Mouse (Mus musculus): ENCODE measurements around the gene Tmtc3.
A peak's percentile ranks its signal among the peaks of the same experiment; 100 is the strongest.
"Not testable (repeated sequence)": the region's sequence is repeated elsewhere in the genome, so short reads cannot be mapped to it uniquely, and the experiment has no call there.

Gene Tmtc3

DNA sequence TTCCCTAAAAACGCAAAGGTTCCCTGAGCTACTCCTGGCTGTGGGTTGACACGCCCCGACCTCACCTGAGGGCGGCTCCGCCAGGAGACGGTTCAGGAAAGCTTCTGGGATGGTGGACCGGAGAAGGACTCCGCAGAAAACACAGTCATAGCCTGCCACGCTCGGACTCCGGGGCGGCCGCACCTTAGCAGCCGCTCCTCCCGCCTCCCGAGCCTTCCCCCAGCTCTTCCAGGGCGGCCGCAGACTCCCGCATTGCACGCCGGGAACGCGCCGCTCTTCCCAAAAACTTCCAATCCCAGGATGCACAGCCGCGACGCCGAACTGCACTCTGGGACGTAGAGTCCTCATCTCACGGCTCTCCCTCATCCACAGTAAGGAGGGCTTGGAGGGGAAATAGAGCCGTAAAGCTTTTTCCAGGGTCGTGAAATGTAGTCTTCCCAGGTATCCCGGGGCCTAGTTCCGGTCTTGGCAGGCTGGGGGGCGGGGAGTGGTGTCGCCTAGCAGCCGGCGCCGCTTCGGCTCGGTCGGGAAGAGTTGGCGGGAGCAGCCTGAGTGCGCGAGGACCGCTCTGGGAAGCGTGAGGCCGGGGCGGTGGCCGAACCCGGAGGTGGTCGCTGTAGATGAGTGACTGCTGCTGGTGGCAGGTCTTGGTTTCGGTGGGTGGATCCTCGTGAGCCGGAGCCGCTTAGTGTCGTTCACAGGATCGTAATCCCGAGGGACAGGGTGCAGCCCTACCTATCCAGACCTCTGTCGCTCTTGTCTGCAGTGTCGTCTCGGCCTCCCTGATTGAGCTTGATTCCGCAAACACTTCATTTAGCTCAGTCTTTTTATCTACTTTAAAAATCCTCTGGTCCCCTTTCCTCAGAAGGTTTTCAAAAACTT is at the start of gene Tmtc3, which contains the start of gene Cep290:
Gene Tmtc3 (minus strand): TSS at position 254 of the 882 bp plus-strand sequence.
Gene Cep290 (plus strand): TSS at position 462 of the 882 bp plus-strand sequence.
- peak; percentile 95 to 97 for DNase-seq

DNA sequence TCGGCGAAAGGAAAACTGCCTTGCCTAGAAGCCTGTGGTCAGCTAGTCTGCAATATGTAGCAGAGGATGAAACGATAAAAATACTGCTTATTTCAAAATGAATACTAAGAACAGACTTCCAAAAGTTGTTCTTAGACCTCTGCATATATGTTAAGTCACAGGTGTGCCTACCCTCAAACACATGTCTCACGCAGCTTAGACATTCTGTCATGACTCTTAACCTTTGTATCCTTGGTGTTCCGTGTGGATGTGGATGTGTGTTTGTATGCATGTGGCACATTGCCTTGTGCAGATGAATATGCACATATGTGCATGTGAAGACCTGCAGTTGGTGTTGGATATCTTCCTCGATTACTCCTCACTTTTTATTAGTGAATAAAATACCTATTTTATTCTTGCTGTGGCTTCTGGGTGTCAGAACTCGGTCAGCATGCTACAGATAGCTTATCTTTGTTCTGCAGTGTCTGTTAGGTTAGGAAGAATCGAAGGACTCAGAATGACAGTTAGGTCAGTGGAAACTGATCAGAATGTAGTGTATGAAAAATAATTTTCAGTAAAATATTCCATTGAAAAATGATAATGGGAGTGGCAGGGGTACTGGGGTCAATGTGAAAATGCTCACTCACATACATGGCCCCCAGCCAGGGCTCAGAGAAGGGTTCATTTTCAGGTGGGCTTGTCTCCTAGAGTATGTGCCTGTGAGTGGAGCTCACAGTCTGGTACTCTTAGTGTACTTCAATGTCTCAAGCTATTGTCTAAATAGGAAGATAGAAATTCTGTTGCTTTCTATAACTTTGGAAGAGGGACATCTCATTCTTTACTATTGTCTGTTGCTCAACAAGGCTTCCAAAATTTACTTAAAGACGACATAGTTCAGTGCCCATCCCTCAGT is 37.6 kb upstream of the Tmtc3 start:
- DNase-seq, result no peak

DNA sequence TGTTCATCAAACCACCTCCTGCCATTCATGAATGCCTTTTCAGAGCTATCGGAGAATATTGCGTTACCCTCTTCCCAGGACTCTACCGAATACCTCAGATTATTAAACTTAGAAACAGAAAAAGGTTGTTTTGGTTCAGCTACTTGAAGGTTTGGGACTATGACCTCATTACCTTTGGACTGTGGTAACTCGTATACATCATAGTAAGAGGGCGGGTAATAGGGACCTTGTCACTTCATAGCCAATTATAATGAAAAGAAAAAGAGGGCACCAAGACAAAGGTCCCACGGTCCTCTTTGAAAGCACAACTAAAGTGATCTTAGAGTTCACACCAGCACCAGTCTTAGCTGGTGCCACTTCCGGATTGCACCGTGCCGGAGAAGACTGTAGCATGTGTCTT is 35.2 kb upstream of the Tmtc3 start:
- no peak for DNase-seq

DNA sequence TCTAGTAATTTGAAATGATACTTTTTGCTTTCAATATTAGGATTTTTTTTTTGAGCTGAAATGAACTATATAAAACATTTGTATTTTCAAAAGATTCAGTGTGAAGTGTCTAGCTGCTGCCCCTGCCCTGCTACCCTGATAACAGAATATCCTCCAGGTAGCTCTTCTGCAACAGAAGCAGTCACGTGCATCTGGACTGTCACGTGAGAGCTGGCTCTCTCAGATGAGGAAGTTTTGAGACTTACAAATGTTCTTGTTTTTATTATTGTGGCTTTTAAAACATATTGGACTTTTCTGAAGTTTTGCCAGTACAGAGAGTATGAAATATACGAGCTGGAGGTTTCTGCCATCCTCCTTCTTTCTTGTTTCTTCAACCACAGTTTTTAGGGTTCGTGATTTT is 34.5 kb upstream of the Tmtc3 start:
- DNase-seq, result no peak

- DNase-seq, result no peak
These were observed 21.0 kb upstream of the Tmtc3 start for GRCm38 (mm10) chr10:100508170-100508569.

DNA sequence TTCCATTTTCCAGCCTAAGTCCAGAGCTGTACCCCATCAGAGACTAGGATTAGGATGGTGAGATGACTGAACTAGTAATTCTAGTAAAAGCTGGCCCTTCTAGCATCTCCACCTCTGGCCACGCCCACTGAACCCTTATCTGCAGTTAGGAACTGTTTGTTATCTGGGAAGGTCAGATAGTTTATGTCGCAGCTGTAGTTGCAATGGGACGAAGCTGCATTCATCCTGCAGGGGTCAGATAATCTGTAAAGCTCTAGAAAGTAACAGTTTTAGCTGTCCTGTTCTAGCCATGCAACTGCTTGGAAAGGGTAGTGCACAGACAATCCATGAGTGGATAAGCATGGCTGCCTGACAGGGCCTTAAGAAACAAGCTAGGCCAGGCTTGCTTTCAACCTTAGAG is 11.2 kb upstream of the Tmtc3 start:
- no peak for DNase-seq

DNA sequence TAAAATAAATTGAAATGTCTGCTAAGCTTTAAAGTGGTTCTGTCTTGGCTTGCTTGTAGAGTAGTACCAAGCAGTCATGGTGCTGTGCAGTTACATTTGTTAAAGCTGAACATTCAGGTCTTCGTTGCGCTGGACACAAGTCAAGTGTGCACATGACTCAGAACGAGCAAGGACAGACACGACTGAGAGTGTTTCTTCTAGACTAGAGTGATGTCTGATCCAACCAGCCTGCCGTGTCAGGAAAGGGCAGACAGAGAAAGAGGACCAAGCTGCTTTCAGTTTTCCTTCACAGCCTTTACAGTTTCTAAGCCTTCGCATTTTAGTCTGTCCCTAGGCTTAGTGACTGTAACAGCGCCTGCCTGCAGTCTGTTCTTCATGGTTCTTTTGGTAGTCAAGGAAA is 4.8 kb upstream of the Tmtc3 start:
- DNase-seq, result peak; percentile 5 to 36

GRCm38 (mm10) chr10:100486701-100487096 is 451 bp downstream of the Tmtc3 start:
- no peak for DNase-seq

DNA sequence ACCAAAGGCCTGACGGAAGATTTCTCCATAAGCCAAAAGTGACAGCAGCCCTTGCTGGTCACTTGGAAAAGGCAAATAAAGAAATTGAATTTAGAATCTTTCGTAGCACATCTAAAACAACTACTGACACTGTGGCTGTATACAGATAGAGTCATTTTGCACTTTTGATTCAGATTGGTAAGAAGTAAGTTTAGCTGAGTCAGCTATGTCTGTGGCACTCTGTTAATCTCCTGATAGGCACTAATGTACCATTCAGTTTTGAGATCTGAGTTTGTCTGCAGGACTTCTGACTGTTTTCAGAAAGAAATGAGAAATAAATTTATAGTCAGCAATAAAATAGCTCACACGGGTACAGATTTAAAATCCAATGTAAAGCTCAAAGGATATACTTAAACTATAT is 7.6 kb downstream of the Tmtc3 start:
- no peak for DNase-seq

- no peak for DNase-seq
These were observed 12.1 kb downstream of the Tmtc3 start for GRCm38 (mm10) chr10:100475040-100475439.

DNA sequence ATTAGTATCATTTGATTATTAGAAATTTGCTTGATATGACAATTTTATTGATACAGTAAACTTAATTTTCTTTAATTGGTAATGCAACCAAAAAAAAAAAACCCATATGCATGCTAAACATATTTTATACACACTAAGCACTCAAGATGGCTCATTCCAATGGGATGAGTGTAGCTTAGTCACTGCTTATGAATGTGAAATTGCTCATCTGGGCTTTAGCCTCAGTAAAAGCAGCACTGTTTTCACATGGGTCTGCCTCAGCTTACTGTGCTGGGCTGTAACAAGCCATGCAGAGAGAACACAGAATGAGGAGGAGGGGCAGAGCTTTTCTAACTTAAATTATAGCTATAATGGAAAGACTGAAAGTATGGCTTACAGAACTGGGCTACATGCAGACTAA is 26.6 kb downstream of the Tmtc3 start:
- no peak for DNase-seq

- no peak for DNase-seq
These were observed 37.8 kb downstream of the Tmtc3 start for GRCm38 (mm10) chr10:100449394-100449793.

DNA sequence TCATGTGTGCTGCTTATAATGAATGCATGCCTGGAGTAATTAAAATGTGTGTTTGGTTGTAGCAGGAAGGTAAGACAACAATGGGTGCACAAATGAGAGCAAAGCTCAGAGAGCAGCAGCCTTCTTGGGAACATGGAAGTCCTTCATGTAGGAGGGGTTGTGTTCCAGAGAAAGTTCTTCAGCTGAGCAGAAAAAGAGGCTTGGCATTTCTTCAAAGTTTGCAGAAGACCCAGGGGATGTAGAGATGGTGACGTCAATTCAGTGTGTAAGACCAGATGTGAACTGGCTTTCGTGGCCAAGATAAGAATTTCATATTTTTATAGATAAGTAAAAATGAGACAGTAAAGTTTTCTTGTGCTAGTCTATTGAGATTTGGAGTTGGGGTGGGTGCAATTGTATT is 59.6 kb downstream of the Tmtc3 start:
- DNase-seq, result no peak

DNA sequence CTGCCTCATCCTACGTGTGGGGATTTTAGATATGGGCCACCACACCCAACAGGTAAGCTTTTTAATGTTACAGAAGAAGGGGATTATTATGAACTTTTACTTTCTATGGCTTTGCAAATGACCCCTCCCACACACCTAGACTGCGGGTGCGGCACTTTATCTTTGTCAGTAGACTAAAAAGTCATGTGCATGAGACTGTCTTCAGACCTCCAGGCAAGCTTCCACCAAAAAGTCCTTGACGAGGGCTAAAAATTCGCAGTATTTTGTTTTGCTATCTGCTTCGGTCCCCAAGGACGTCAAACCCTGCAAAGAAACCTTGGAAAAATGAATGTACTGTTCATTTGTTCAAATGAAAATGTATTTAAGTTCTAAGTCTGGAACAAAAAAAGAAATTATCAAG is 71.6 kb downstream of the Tmtc3 start:
- no peak for DNase-seq

DNA sequence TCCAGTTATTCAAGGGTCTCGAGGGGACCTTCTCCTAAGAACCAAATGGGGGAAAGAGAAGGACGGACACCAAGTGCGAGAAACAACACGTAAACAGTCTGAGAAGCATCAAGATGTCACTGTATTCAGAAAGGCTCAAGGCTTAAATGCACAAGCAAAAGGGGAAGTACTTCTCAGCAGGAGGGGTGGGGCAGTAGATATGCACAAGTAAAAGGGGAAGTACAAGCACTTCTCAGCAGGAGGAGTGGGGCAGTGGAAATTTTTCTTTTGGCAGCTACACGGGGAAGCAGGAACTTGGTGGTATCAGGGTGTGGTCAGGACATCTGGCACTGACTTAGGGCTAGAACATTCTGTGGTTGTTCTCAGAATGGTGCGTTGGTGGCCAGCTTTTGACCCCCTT is 84.8 kb downstream of the Tmtc3 start:
- not testable (repeated sequence) for DNase-seq

Data from lung, postnatal 4 days (tissue).